Mouse (Mus musculus) stomach, postnatal 0 days (tissue): ENCODE measurements around the gene F11. TPM values are rescaled to one million over a fixed set of nuclear protein-coding genes. Genes with fewer than 3 reads are reported as not detected.
A peak's percentile ranks its signal among the peaks of the same experiment; 100 is the strongest.

Experiments
- ATAC-seq: fragments of 200-750 bp; cut with Nextera tagmentation; 2 replicates; pipeline ENCODE4 v1.8.0; 2017; ENCODE audit not compliant: low FRiP score, low TSS enrichment
- DNase-seq: peaks from one replicate; pipeline ENCODE4 v3.0.0-alpha.2; 2016; ENCODE audit warnings: low spot score
- H3K27ac ChIP-seq: fragments of 300-500 bp; sonication (generic); replicated peaks from 2 replicates; pipeline ENCODE4 v1.5.1; 2014; ENCODE audit warnings: mild to moderate bottlenecking, control low read depth
- H3K27me3 ChIP-seq: fragments of 300-500 bp; sonication (generic); 2 replicates; pipeline ENCODE4 v1.6.1; 2014; ENCODE audit warnings: low read length; ENCODE audit not compliant: control insufficient read depth, insufficient read depth
- H3K36me3 ChIP-seq: fragments of 300-500 bp; sonication (generic); 2 replicates; pipeline ENCODE4 v1.6.1; 2014; ENCODE audit warnings: low read length, mixed read lengths; ENCODE audit not compliant: control insufficient read depth, insufficient read depth
- H3K4me1 ChIP-seq: fragments of 300-500 bp; sonication (generic); replicated peaks from 2 replicates; pipeline ENCODE4 v1.6.1; 2014; ENCODE audit warnings: antibody characterized with exemption; ENCODE audit not compliant: control insufficient read depth, insufficient read depth
- H3K4me2 ChIP-seq: fragments of 300-500 bp; sonication (generic); replicated peaks from 2 replicates; pipeline ENCODE4 v1.6.1; 2014; ENCODE audit warnings: low read depth, mild to moderate bottlenecking, control low read depth, moderate library complexity
- H3K4me3 ChIP-seq: fragments of 300-500 bp; sonication (generic); 2 replicates; pipeline ENCODE4 v1.5.1; 2014; ENCODE audit warnings: low read depth, low read length, control low read depth
- H3K9ac ChIP-seq: fragments of 300-500 bp; sonication (generic); 2 replicates; pipeline ENCODE4 v1.6.1; 2014; ENCODE audit warnings: mild to moderate bottlenecking, low read length, control low read depth, mixed read lengths
- H3K9me3 ChIP-seq: fragments of 300-500 bp; sonication (generic); 2 replicates; pipeline ENCODE4 v1.6.1; 2016; ENCODE audit warnings: low read length; ENCODE audit not compliant: control insufficient read depth
- CTCF ChIP-seq: IDR thresholded peaks from 2 replicates; pipeline ENCODE4 v1.5.1; 2016; ENCODE audit warnings: antibody characterized with exemption, low read depth, mild to moderate bottlenecking, moderate library complexity
- EP300 ChIP-seq: optimal IDR thresholded peaks from 2 replicates; pipeline ENCODE3; 2016; ENCODE audit warnings: antibody characterized with exemption
- WGBS: fragments of 180-500 bp; shearing (Covaris S2); extraction: QIAGEN DNeasy Blood & Tissue Kit; methylation state at CpG from one replicate; pipeline ENCODE4 v1.1.7; 2014; 5-methylcytosine and 5-hydroxymethylcytosine counted together
- polyA plus RNA-seq: library from polyadenylated mRNA; unstranded; fragments of >200 nt; fragmentation: Nextera tagmentation; extraction: Ambion mirVana; gene quantifications from 2 replicates; pipeline ENCODE4 v1.2.1, GENCODE M21; 2015

Gene F11
- polyA plus RNA-seq, 1 experiment from 2014 or later, result 0.05 TPM

- Histone ChIP-seq H3K36me3 (no peaks in the 10 kb centered on the region), H3K27me3 (no peaks in the 10 kb centered on the region), H3K4me3 (no peak overlapping the region), H3K27ac (no peak overlapping the region), H3K4me2 (no peak overlapping the region), H3K4me1 (no peaks in the 10 kb centered on the region), H3K9ac (no peak overlapping the region), H3K9me3 (no peaks in the 10 kb centered on the region)
- DNase-seq (no peak), ATAC-seq (no peak)
- TF ChIP-seq CTCF (no peak), EP300 (no peak)
- 70% methylated on average over 8 of the region's 8 CpGs for WGBS
These were observed 22.5 kb downstream of the F11 start for GRCm38 (mm10) chr8:45239363-45239762.

- WGBS, result 29% methylated on average over 3 of the region's 3 CpGs
- no peak overlapping the region for H3K4me3 ChIP-seq
- TF ChIP-seq EP300, result no peak
- TF ChIP-seq CTCF, result peak; percentile 83
- H3K36me3 ChIP-seq, result no peaks in the 10 kb centered on the region
- ATAC-seq, result peak; percentile 31; the same call in 1 of the 2 replicates
- no peak overlapping the region for H3K27ac ChIP-seq
- no peak overlapping the region for H3K9ac ChIP-seq
- H3K9me3 ChIP-seq, result no peaks in the 10 kb centered on the region
- no peak overlapping the region for H3K4me2 ChIP-seq
- H3K27me3 ChIP-seq, result no peaks in the 10 kb centered on the region
- no peaks in the 10 kb centered on the region for H3K4me1 ChIP-seq
- no peak for DNase-seq
These were observed 23.5 kb downstream of the F11 start for GRCm38 (mm10) chr8:45238282-45238681.

GRCm38 (mm10) chr8:45236164-45236912 is 25.5 kb downstream of the F11 start:
- no peaks in the 10 kb centered on the region for H3K27me3 ChIP-seq
- H3K27ac ChIP-seq, result no peak overlapping the region
- DNase-seq (peak; percentile 62), ATAC-seq (peak; percentile 63)
- no peak overlapping the region for H3K9ac ChIP-seq
- H3K4me2 ChIP-seq, result peak overlapping the region; percentile 27
- H3K4me3 ChIP-seq, result no peak overlapping the region
- TF ChIP-seq EP300, result no peak
- TF ChIP-seq CTCF, result peak; percentile 85
- H3K4me1 ChIP-seq, result no peaks in the 10 kb centered on the region
- WGBS, result 19% methylated on average over 14 of the region's 14 CpGs
- H3K9me3 ChIP-seq, result no peaks in the 10 kb centered on the region
- no peaks in the 10 kb centered on the region for H3K36me3 ChIP-seq

- TF ChIP-seq EP300, result no peak
- no peak for TF ChIP-seq CTCF
- no peak overlapping the region for H3K4me3 ChIP-seq
- H3K9ac ChIP-seq, result no peak overlapping the region
- no peak overlapping the region for H3K27ac ChIP-seq
- ATAC-seq (no peak), DNase-seq (no peak)
- no peaks in the 10 kb centered on the region for H3K27me3 ChIP-seq
- no peaks in the 10 kb centered on the region for H3K36me3 ChIP-seq
- H3K4me2 ChIP-seq, result no peak overlapping the region
- H3K9me3 ChIP-seq, result no peaks in the 10 kb centered on the region
- no peaks in the 10 kb centered on the region for H3K4me1 ChIP-seq
- 82% methylated on average over 6 of the region's 6 CpGs for WGBS
These were observed 26.6 kb downstream of the F11 start for GRCm38 (mm10) chr8:45235228-45235627.

- 52% methylated on average over 3 of the region's 3 CpGs for WGBS
- no peak for DNase-seq
- no peaks in the 10 kb centered on the region for H3K4me1 ChIP-seq
- H3K4me2 ChIP-seq, result no peak overlapping the region
- no peak for ATAC-seq
- no peaks in the 10 kb centered on the region for H3K27me3 ChIP-seq
- no peaks in the 10 kb centered on the region for H3K9me3 ChIP-seq
- H3K4me3 ChIP-seq, result no peak overlapping the region
- H3K27ac ChIP-seq, result no peak overlapping the region
- no peak for TF ChIP-seq EP300
- no peak for TF ChIP-seq CTCF
- no peaks in the 10 kb centered on the region for H3K36me3 ChIP-seq
- no peak overlapping the region for H3K9ac ChIP-seq
These were observed 28.6 kb downstream of the F11 start for GRCm38 (mm10) chr8:45233256-45233655.

GRCm38 (mm10) chr8:45202476-45202875 is 59.4 kb downstream of the F11 start:
- Histone ChIP-seq H3K27ac (no peak overlapping the region), H3K4me2 (no peak overlapping the region), H3K4me1 (no peaks in the 10 kb centered on the region), H3K27me3 (no peaks in the 10 kb centered on the region), H3K4me3 (no peak overlapping the region), H3K36me3 (no peaks in the 10 kb centered on the region), H3K9me3 (no peaks in the 10 kb centered on the region), H3K9ac (no peak overlapping the region)
- DNase-seq, result no peak
- TF ChIP-seq CTCF (no peak), EP300 (no peak)
- no peak for ATAC-seq
- 55% methylated on average over 6 of the region's 6 CpGs for WGBS
